Mouse (Mus musculus): Measurements from ENCODE around the gene Gp1bb.

Gp1bb gene

DNA sequence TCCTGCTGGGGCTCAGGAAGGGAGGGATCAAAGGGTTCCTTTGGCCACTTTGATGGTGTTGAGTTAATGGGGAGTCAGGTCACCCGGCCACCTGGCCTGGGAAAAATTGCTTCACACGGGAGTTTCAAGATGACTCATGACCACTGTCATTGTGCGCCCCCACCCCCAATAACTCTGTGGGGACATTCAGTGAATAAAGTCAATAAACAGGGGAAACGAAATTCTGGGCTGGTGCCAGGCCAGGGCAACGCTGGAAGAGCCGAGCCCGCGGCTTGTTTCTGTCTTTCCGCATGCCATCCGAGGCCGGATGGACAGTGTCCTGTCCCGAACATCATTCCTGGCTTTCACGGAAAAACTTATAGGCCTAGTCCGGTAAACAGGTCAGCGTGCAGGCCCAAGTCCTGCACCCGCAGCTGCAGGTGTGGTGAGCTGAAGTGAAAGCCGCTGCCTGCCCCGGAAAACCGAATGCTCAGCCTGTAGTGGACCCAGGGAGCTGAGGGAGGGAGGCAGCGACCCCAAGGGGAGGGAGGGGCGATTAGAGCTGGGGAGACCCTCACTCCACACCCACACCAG, 41.1 kb downstream of the Gp1bb start:
- no peak for DNase-seq (ENCODE audit: low spot score in 2 of 2)

DNA sequence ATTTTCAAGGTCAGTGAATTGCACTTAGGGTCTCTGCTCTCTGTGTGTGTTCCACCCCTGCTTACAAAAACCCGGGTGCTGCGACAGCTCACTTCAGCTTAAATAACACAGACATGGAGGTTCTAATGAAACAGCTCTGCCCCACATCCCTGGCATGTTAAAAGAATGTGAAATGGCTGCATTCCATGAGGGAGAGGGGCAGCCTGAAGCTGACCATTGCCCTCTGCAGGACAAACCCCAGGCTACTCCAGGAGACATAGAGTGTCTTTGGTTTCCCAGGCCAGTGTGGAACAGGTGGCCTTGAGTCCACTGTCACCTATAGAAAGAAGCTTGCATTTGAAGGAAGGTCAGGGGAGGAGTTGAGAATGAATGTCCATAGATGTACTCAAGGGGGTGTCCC, 41.8 kb downstream of the Gp1bb start:
- DNase-seq (ENCODE audit: low spot score in 2 of 2): no peak

DNA sequence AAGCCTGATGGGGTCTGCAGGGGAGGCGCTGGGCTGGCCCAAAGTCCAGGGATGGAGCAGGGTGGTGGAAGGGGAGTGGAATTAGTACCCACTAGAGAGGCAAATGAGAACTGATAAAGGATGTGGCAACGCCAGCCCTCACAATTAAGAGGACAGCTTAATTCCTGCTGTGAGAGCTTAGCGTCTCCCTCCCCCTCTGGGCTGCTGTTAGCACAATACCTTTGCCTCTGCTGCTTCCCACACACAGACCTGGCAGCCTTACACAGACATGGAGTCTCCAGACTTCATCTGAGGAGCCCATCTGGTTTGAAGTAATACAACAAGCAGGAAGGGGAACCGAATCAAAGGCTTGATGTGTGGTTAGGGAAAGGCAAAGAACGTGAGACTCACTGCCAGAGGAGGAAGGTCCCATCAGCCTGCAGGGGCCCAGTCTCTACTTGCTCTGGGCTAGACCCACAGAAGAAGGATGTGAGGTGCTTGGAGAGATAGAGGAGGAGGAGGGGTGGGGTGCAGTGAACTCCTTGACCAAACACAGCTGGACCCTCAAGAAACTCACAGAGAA, 44.5 kb downstream of the Gp1bb start:
- DNase-seq (ENCODE audit: low spot score in 2 of 2): no peak

DNA sequence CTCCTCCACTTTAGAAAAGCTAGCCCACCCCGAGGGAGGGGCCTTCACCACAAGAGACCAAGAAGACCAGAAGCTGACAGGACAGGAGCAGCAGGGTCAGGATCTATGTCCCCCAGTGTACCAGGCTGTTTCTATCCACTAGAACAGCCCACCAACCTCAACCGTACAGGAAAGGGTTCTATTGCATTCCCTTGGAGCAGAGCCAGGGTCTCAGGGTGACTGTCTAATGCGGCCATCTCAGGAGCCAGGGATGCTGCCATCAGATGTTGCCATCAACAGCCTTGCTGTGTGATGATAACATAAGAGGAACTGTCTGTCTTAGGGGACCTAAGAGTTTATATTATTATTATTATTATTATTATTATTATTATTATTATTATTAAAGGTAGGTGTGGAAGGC, 45.1 kb downstream of the Gp1bb start:
- DNase-seq (ENCODE audit: low spot score in 2 of 2): no peak

DNA sequence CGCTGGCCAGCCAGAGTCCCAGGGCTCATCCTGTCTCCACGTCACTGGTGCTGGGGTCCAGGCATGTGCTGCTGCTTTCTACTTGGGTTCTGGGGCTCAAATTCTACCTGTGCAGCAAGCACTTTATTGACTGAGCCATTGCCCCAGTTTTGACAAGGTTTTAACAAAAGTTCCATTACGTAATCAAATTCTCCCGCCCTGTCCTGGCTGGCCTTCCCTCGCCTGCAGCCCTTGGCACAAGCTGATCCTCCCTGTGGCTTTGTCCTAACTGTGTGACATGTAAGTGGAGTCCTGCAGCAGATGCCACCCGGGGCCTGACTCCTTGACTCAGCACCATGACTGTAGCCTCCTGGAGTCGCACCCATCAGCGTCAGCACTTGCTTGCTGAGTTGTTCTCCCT, 48.0 kb downstream of the Gp1bb start:
- DNase-seq (ENCODE audit: low spot score in 2 of 2): no peak

Data from urinary bladder, adult 18-20 months (tissue).